Mouse (Mus musculus) spleen, postnatal 10 days (tissue): ENCODE measurements around the gene Nedd1.

Source experiments
- DNase-seq, 2 experiments: peaks; one replicate each; pipeline ENCODE4 v3.0.0; 2021 to 2022; ENCODE audit warnings: low spot score in 2 of 2

Nedd1 gene

DNA sequence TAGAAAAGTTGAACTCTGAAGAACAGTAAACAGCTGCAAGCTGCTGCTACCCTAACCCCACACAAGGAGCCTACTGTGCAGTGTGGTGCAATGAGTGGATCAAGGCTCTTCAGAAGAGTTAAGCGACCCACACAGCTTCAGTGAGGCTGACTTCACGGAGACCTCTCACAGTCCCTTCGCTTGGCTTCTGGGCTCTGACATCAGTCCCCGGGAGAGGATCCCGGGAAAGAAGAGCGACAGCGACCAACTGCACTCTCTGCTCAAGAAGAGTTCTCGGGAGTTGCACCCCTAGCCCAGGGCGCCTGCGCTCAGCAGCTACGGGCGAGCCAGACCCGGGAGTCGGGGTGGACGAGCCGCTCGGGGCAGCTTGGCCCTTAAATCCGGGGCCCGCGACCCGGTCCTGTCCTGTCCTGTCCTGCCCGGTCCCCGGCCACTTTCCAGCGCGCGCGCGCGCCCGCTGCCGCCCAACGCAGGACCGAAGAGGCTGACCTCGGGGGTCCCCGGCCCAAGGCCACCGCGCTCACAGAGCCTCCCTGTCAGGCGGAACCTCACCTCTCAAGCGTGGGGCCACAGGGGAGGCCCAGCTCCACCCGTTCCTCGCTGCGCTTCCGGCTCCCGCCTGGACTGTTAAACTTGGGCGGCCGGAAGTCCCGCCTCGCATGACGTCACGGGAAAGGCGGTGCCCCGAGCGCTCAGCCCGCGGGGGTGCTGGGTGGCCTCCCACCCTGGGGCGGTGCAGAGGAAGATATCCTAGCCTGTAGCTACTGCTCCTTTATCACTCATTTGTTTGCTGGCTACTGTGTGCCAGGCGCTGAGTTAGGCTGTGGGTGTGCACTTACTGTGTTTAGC, at the start of gene Nedd1:
Gene Nedd1, minus strand, starts transcription at position 650 of the 849 bp plus-strand sequence.
- DNase-seq: peak; percentile 95 to 97

DNA sequence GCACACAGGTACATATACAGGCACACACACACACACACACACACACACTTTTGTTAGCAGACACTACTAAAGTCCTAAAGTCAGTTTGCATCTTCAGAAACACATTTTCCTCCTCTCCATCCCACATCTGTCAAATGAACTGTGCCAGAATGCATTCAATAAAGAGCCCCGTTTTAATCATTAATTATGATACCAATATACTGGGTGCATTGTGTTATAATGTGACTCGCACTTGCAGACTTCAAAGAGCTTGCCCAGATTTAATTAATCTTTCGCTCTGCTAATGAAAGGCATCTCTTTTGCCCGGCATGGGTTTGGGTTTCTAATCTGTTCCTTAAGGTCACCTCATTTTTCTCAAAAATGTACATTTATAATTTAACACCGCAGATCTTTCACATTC, 32.1 kb upstream of the Nedd1 start:
- DNase-seq: no peak

DNA sequence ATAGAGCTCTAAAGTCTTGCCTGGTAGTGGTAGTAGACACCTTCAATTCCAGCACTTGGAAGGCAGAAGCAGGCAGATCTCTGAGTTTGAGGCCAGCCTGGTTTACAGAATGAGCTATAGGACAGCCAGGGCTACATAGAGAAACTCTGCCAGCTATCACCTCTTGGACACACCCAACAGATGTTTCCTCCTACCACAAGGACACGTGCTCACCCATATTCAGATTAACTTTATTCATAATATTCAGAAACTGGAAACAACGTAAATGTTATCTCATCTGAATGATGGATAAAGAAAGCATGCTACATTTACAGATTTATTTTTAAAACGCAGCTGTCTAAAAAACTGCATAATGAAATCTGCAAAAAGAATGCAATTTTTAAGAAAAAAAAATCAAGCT, 8.1 kb upstream of the Nedd1 start:
- DNase-seq: no peak

DNA sequence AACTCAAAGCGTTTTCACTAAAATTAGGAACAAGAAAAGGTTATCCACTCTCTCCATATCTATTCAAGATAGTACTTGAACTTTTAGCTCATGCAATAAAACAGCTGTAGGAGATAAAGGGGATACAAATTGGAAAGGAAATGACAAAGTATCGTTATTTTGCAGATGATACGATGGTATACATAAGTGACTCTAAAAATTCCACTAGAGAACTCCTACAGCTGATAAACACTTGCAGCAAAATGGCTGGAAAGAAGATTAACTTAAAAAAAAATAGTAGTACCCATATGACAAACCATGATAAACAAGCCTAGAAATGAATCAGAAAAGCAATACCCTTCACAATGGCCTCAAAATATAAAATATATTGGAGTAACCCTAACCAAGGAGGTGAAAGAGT, 6.5 kb upstream of the Nedd1 start:
- no peak for DNase-seq

DNA sequence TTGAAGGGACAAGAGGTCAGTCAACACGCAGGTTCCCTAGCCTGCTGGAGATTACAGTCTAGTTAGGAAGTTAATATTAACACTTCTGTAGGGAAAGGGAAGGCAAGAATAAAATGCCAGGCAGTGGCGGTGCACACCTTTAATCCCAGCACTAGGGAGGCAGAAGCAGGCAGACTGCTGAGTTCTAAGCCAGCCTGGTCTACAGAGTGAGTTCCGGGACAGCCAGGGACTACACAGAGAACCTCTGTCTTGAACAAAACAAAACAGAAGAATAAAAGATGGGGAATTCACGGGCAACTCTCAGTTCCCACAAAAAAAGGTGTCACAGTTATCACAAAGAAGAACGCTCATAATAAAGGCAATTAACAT, 384 bp upstream of the Nedd1 start:
- no peak for DNase-seq

DNA sequence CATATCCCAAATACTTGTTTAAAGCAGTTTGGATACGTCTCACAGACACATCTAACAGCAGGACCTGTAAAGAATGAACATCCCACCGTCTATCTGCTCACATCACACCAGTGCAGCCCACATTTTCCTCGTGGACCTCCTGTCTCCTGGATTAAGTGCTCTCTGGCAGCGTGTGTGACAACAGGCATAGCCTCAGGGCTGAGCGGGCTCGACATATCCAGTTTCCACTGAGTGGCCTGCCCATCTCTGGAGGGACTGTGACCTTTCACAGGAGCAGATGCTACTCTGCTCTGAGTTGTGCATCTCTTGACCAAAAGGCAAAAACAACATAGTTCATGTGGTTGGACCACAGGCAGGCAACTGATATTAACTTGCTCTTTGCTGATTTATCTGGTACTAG, 23.2 kb downstream of the Nedd1 start:
- DNase-seq: no peak

DNA sequence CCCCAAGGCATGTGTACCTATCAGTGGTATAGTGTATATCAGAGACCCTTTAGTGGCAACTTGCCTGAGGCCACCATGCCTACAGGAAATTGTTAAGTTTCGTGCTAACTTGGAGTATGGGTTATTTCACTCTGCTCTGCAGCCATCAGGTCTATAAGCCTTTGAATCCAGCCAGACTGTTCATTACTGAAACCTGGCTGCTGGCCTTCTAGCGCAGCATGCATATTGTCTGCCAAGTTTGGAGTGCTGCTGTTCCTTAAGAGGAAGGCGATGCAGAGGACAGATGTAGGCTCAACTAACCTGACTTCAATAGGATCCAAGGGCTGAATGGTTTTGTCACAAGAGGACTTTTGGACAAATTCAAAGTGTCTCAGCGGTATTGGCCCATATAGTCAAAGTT, 47.2 kb downstream of the Nedd1 start:
- no peak for DNase-seq

DNA sequence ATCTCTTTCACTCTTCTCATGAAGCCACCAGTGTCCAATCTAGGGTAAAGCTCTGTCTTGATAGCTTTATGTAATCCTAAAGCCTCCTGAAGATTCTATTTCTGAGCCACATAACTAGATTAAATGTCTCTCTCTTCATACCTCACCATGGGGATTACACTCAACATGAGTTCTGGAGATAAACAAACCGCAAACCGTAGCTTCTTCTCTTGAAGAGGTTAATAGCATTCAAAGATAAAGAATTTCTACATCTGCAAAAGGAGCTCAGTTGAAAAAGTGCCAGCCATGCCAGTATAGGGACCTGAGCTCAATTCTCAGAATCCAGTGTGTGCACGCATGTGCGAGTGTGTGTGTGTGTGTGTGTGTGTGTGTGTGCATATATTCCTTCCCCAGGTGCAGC, 50.3 kb downstream of the Nedd1 start:
- no peak for DNase-seq

DNA sequence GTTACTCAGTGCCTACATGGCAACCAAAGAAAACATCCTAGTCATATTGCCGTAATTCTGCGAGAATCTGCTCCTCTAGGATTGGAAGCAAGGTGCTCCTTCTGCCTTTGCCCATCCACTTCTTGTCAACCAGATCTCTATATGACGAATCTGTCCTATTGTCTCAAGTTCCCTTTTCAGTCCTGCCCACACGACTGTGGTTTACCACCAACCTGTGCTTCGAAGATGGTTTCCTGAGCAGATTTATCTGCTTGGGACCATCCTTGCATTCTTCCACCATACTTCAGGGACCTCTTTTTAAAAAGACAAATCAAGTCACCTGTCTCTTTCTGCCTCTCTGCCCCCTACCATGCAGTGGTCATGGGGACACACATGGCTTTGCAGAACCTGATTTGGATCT, 56.9 kb downstream of the Nedd1 start:
- no peak for DNase-seq

DNA sequence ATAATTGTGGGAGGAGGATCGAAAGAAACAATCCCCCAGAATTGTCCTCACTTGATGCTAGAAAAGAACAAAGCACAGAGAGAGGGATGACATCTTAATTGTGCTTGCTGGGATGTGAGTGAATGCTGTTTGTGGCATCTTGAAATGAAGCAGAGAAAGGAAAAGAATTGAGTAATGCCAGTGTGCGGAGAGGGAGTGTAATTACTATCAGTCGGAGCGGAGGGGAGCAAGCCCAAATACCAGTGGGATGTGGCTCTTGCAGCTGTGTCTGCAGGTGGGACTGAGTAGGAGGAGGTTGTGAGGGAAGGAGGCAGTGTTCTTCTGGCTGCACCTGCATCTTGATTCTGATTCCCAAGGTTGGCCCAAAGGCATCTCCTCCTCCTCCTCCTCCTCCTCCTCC, 69.0 kb downstream of the Nedd1 start:
- no peak for DNase-seq

DNA sequence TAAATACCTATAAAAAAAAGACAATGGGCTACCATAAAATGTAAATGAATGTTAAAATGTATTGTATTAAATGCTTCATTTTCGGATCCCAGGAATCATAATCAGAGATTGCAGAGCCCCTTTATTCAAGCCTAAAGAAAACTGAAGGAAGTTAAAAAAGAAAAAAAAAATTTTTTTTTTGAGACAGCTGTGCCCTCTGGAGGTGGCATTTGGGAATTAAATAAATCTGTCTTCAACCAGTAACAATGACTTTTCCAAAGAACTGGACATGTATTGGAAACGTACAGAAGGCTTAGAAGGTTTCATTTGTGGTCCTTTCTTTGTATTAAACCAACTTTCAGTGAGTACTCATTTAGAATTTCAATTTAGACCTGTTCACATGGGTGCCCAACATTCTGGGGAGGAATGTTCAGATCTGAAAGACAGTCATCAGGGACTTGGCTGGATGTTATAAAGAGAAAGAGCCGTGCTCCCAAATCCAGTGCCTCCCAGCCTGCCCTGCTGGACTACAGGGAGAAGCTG, 69.8 kb downstream of the Nedd1 start:
- DNase-seq: no peak

DNA sequence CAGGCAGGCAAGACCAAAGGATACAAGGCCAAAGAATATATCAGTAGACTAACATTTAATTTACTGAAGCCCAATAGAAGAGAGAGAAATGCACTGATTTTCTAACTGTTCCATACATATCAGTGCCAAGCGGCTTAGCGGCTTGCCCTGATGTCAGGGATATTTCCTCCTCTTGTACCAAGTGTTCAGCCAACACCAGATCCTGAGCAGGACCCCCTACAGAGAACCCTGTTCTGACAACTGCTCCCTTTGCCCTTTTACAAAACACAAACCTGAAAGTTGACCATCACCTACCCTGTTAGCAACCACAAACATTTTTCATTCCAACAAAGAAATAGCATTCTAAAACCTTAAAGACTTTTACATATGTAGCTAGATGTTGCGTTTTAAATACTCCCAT, 71.0 kb downstream of the Nedd1 start:
- no peak for DNase-seq

DNA sequence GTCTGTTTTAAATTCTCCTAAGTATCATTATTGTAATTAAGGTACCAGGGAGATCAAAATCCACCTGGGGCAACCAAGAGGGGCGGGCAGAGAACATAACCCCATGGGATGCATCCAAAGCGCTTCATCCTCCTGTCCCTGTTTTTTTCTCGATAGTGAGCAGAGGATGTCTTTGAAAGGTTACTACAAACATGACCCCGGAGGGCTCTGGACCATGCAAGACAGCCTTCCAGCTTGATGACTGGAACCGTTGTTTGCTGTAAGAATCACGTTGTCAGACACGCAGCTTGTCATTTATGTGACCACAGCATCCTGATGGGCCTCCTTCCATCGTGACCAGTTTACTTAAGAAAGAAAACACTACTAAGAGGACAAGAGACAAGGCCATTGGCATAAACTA, 73.1 kb downstream of the Nedd1 start:
- no peak for DNase-seq

DNA sequence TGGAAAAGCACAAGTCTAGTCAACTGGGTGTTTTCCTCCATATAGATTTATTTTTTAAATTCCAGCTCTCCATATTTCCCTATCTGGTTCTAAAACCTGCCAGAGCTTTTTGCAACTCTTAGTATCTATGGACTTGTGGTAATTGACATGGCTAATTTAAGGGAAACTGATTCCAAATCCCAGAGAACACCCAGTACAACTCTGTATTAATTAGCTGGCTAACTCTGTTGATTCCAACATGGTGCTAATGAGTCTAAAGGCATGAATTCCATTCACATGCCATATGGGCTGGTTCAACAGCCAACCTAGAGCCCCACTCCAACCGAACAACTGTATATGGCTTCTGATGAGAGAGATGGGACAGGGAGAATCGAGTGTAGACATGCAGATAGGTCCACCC, 74.5 kb downstream of the Nedd1 start:
- DNase-seq: no peak

DNA sequence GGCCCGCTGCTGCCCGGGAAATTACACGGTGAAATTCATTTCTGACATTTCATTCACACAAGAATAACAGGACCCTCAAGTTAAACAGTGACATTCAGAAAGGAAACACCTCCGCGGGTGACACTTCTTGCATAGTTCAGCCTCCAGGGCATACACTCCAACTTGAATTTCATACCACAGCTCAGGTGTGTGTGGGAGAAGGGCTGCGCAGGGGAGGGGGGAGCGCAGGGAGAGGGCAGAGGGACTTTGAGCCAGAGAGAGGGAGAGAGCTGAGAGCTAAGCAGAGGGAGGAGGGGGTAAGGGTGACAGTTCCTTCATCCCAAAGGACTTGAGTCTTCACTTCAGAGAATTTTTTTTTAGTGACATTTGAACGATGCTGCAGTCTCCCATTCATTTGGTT, 78.2 kb downstream of the Nedd1 start:
- DNase-seq: no peak

DNA sequence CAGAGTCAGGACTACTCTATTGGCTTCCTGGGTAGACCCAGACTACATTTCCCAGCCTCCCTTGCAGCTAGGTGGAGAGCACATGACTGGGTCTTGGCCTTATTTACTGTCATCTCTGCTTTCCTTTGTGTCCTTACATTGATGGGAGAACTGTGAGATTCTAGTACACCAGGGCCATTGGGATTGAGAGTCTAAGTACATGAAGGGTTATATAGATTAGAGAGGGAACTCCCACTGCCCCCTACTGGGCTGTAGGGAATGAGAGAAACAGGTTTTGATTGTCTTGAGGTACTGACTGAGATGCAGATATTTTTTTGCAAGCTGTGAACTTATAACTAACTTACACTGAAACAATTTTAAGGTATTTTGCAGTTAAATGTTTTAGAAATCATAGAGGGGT, 81.2 kb downstream of the Nedd1 start:
- no peak for DNase-seq
